Mouse (Mus musculus) megakaryocyte, adult 5-6 weeks (primary cell): ENCODE measurements around the gene Cntnap2. TPM values are rescaled to one million over a fixed set of nuclear protein-coding genes. Genes with fewer than 3 reads are reported as not detected.

Experiments used
- ATAC-seq: 2 replicates; pipeline ENCODE4 v1.8.0; 2016; ENCODE audit warnings: mild to moderate bottlenecking, inconsistent platforms; ENCODE audit not compliant: poor library complexity, severe bottlenecking
- total RNA-seq, 2 experiments: library from RNA; stranded (forward) in 1 of 2; stranded (reverse) in 1 of 2; fragments of 153-499, 151-499 nt in 1 of 2; fragments of 221-1000, 200-1000 nt in 1 of 2; gene quantifications; 2 replicates each; pipeline versions ENCODE4 v1.2.3 to v1.2.4; 2015 to 2017

Cntnap2 gene
- total RNA-seq, 2 experiments from 2014 or later = not detected

GRCm38 (mm10) chr6:47323169-47323835, 2264.1 kb downstream of the Cntnap2 start:
- no peak for ATAC-seq

- no peak for ATAC-seq
These were observed 2264.7 kb downstream of the Cntnap2 start for GRCm38 (mm10) chr6:47323886-47324285.

GRCm38 (mm10) chr6:47328281-47328680, 2269.1 kb downstream of the Cntnap2 start:
- ATAC-seq = no peak

- ATAC-seq = no peak
These were observed 2270.1 kb downstream of the Cntnap2 start for GRCm38 (mm10) chr6:47329212-47329611.

- no peak for ATAC-seq
These were observed 2273.9 kb downstream of the Cntnap2 start for GRCm38 (mm10) chr6:47333016-47333415.

- ATAC-seq = no peak
These were observed 2275.2 kb downstream of the Cntnap2 start for GRCm38 (mm10) chr6:47334377-47334776.

GRCm38 (mm10) chr6:47337300-47337699, 2278.1 kb downstream of the Cntnap2 start:
- ATAC-seq = no peak

- ATAC-seq = no peak
These were observed 2279.0 kb downstream of the Cntnap2 start for GRCm38 (mm10) chr6:47338113-47338512.

GRCm38 (mm10) chr6:47340813-47341502, 2281.8 kb downstream of the Cntnap2 start:
- ATAC-seq = no peak

- ATAC-seq = no peak
These were observed 2282.3 kb downstream of the Cntnap2 start for GRCm38 (mm10) chr6:47341503-47341884.

GRCm38 (mm10) chr6:47343245-47343644, 2284.1 kb downstream of the Cntnap2 start:
- ATAC-seq = no peak

- no peak for ATAC-seq
These were observed 2285.5 kb downstream of the Cntnap2 start for GRCm38 (mm10) chr6:47344696-47345095.

- ATAC-seq = no peak
These were observed 2291.0 kb downstream of the Cntnap2 start for GRCm38 (mm10) chr6:47350100-47350690.
